In the genomic region with DNA sequence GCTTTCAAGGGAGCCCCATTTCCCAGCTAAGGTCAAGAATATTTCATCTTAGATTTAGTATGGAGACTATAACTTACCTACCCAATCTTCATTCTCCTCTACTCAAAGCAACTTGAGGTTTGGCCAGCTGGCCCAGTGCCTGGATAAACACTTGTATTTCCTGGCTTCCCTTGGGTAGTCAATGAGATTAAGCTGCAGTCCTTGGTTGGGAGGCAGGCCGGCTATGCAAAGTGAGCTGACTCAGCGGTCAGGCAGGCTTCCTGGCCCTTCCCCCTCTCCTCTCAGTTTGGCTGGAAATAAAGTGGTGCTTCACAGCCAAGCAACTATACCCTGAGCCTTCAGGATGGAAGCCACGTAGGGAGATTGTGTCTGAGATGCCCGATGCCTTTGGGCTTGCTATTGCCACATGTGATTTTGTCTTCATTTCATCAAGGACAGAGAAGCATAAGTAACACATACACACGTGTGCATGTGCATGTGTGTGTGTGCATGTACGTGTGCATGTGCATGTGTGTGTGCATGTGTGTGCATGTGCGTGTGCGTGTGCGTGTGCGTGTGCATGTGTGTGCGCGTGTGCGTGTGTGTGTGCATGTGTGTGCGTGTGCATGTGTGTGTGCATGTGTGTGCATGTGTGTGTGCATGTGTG, we compare ENCODE assay signal across 8 mouse cellular contexts.
A peak's percentile ranks its signal among the peaks of the same experiment; 100 is the strongest.
DNase-seq lines count a peak whose midpoint lies in the region; ATAC-seq and TF ChIP-seq lines count a peak whose summit lies in the region.

No protein-coding gene starts in this region.

- no peaks in the 10 kb centered on the region for H3K36me3 ChIP-seq in hindbrain, postnatal 0 days (ENCODE audit: insufficient read depth, low read length)
- no peaks in the 10 kb centered on the region for H3K36me3 ChIP-seq in midbrain, embryonic 13.5 days

- no peak overlapping the region for H3K9ac ChIP-seq in hindbrain, postnatal 0 days (replicated peaks; ENCODE audit: low read length)
- H3K9ac ChIP-seq in midbrain, embryonic 13.5 days (replicated peaks) = no peak overlapping the region

- H3K9me3 ChIP-seq in hindbrain, postnatal 0 days (ENCODE audit: low read length) = no peaks in the 10 kb centered on the region
- H3K9me3 ChIP-seq in midbrain, embryonic 13.5 days = no peaks in the 10 kb centered on the region

- TF ChIP-seq CTCF in hindbrain, postnatal 0 days (IDR thresholded peaks at IDR 0.05; ENCODE audit: low read depth) = no peak

- DNase-seq in NIH3T3 (ENCODE audit: low read depth) = peak; percentile 96
- DNase-seq in embryo, embryonic 10.5 days (ENCODE audit: low spot score) = peak; percentile 65
- peak; percentile 12 for DNase-seq in gastrocnemius, postnatal 25 days
- peak; percentile 82 for DNase-seq in hindbrain, postnatal 0 days (ENCODE audit: low spot score)
- DNase-seq in left cerebral cortex, postnatal 25 days (ENCODE audit: low spot score in 2 of 2) = peak; percentile 24 to 55
- peak; percentile 67 to 83 for DNase-seq in urinary bladder, adult 18-20 months (ENCODE audit: low spot score in 2 of 2)

- H3K4me2 ChIP-seq in hindbrain, postnatal 0 days (ENCODE audit: low read depth, low read length) = no peak overlapping the region
- H3K4me2 ChIP-seq in midbrain, embryonic 13.5 days (replicated peaks) = no peak overlapping the region

- peaks cover 6% of the 10 kb centered on the region for H3K4me1 ChIP-seq in hindbrain, postnatal 0 days (ENCODE audit: insufficient read depth, low read length)
- peaks cover 14% of the 10 kb centered on the region for H3K4me1 ChIP-seq in midbrain, embryonic 13.5 days (replicated peaks)

- peak; percentile 72; the same call in 1 of the 2 replicates for ATAC-seq in hindbrain, postnatal 0 days
- peak; percentile 82 for ATAC-seq in midbrain, embryonic 13.5 days
- no peak for ATAC-seq in activated CD4-positive, CD25-positive, alpha-beta regulatory T cell, adult 4 months

- 62% methylated on average over 14 of the region's 14 CpGs for WGBS in hindbrain, postnatal 0 days
- WGBS in midbrain, embryonic 13.5 days = 68% methylated on average over 14 of the region's 14 CpGs

- no peaks in the 10 kb centered on the region for H3K27me3 ChIP-seq in hindbrain, postnatal 0 days (ENCODE audit: insufficient read depth, low read length)
- H3K27me3 ChIP-seq in midbrain, embryonic 13.5 days = no peaks in the 10 kb centered on the region

- no peak overlapping the region; the same call in 1 of the 2 replicates for H3K27ac ChIP-seq in hindbrain, postnatal 0 days
- H3K27ac ChIP-seq in midbrain, embryonic 13.5 days = 0 out of 2 replicates have a peak overlapping the region, but pooled peaks have one; percentile 1

- no peak overlapping the region for H3K4me3 ChIP-seq in hindbrain, postnatal 0 days (ENCODE audit: low read length)
- H3K4me3 ChIP-seq in midbrain, embryonic 13.5 days (replicated peaks) = no peak overlapping the region

- intact Hi-C loops in left cerebral cortex, postnatal 25 days (cut with DNase I) = no loop called here

Comparison
In these comparisons a context has a peak if more than half of its experiments do, and no peak if none do; other contexts are left out.
1. DNase-seq: peak in every context shown above with its lines; median percentile 96 in NIH3T3; 82 in hindbrain, postnatal 0 days; 75 in urinary bladder, adult 18-20 months; 65 in embryo, embryonic 10.5 days; 40 in left cerebral cortex, postnatal 25 days; 12 in gastrocnemius, postnatal 25 days.